Mouse (Mus musculus) liver, embryonic 14.5 days (tissue): Measurements from ENCODE around the gene Zbtb7b. TPM values are rescaled to one million over a fixed set of nuclear protein-coding genes. Genes with fewer than 3 reads are reported as not detected.
A peak's percentile ranks its signal among the peaks of the same experiment; 100 is the strongest.

Experiments used
- ATAC-seq: fragments of 200-750 bp; cut with Nextera tagmentation; 2 replicates; pipeline ENCODE4 v1.8.0; 2017; ENCODE audit warnings: moderate number of reproducible peaks, mild to moderate bottlenecking, moderate library complexity; ENCODE audit not compliant: insufficient read depth
- DNase-seq, 3 experiments: peaks; one replicate each; pipeline ENCODE4 v3.0.0-alpha.2; 2012 to 2013; ENCODE audit warnings: low read depth in 3 of 3, low spot score in 3 of 3
- H3K27ac ChIP-seq: fragments of 300-500 bp; sonication (generic); 2 replicates; pipeline ENCODE4 v1.5.1; 2014; ENCODE audit warnings: moderate library complexity, mild to moderate bottlenecking, control low read depth, inconsistent platforms
- H3K27me3 ChIP-seq: fragments of 300-500 bp; sonication (generic); 2 replicates; pipeline ENCODE4 v1.6.1; 2014; ENCODE audit warnings: mild to moderate bottlenecking, low read length, moderate library complexity; ENCODE audit not compliant: control insufficient read depth, insufficient read depth
- H3K36me3 ChIP-seq: fragments of 300-500 bp; sonication (generic); replicated peaks from 2 replicates; pipeline ENCODE4 v1.6.1; 2014; ENCODE audit warnings: low read depth; ENCODE audit not compliant: control insufficient read depth, insufficient read depth
- H3K4me1 ChIP-seq, 2 experiments: fragments of 200-500 bp in 1 of 2; fragments of 300-500 bp in 1 of 2; sonication (generic) in 1 of 2; replicated peaks; 2 replicates each; pipeline ENCODE4 v1.6.1; 2012 to 2014; ENCODE audit warnings: antibody characterized with exemption in 1 of 2, inconsistent platforms in 1 of 2, low read length in 1 of 2; ENCODE audit not compliant: control insufficient read depth in 2 of 2, insufficient read depth in 2 of 2
- H3K4me2 ChIP-seq: fragments of 300-500 bp; sonication (generic); 2 replicates; pipeline ENCODE4 v1.6.1; 2014; ENCODE audit warnings: low read depth, mild to moderate bottlenecking, control low read depth, moderate library complexity
- H3K4me3 ChIP-seq, 2 experiments: fragments of 200-500 bp in 1 of 2; fragments of 300-500 bp in 1 of 2; sonication (generic) in 1 of 2; 2 replicates each; pipeline ENCODE4 v1.5.1; 2012 to 2014; ENCODE audit warnings: low read depth in 2 of 2, low read length in 2 of 2, mild to moderate bottlenecking in 2 of 2, control low read depth in 1 of 2, inconsistent platforms in 1 of 2, moderate library complexity in 1 of 2; ENCODE audit not compliant: insufficient read depth in 1 of 2
- H3K9ac ChIP-seq: fragments of 300-500 bp; sonication (generic); replicated peaks from 2 replicates; pipeline ENCODE4 v1.6.1; 2014; ENCODE audit warnings: mild to moderate bottlenecking, control low read depth, moderate library complexity
- H3K9me3 ChIP-seq: fragments of 300-500 bp; sonication (generic); 2 replicates; pipeline ENCODE4 v1.6.1; 2016; ENCODE audit warnings: low read length, mixed read lengths; ENCODE audit not compliant: control insufficient read depth
- CTCF ChIP-seq: IDR thresholded peaks from 2 replicates; pipeline ENCODE4 v1.5.1; 2016; ENCODE audit warnings: antibody characterized with exemption, low read depth, control low read depth
- EP300 ChIP-seq: IDR thresholded peaks from 2 replicates; pipeline ENCODE4 v1.6.1; 2016; ENCODE audit warnings: antibody characterized with exemption, low read depth
- WGBS: fragments of 180-500 bp; shearing (Covaris S2); extraction: QIAGEN DNeasy Blood & Tissue Kit; methylation state at CpG from one replicate; pipeline ENCODE4 v1.1.7; 2014; ENCODE audit not compliant: insufficient replicate concordance; 5-methylcytosine and 5-hydroxymethylcytosine counted together
- polyA plus RNA-seq, 2 experiments: library from polyadenylated mRNA; depleted of rRNA in 1 of 2; stranded (reverse) in 1 of 2; unstranded in 1 of 2; fragments of >200 nt; fragmentation: Nextera tagmentation in 1 of 2; extraction: Ambion mirVana in 1 of 2; gene quantifications; 2 replicates each; pipeline versions ENCODE4 v1.2.1 to v1.2.3; 2012 to 2014

Zbtb7b gene
- polyA plus RNA-seq, 2 experiments = 0.95 to 6.9 TPM

DNA sequence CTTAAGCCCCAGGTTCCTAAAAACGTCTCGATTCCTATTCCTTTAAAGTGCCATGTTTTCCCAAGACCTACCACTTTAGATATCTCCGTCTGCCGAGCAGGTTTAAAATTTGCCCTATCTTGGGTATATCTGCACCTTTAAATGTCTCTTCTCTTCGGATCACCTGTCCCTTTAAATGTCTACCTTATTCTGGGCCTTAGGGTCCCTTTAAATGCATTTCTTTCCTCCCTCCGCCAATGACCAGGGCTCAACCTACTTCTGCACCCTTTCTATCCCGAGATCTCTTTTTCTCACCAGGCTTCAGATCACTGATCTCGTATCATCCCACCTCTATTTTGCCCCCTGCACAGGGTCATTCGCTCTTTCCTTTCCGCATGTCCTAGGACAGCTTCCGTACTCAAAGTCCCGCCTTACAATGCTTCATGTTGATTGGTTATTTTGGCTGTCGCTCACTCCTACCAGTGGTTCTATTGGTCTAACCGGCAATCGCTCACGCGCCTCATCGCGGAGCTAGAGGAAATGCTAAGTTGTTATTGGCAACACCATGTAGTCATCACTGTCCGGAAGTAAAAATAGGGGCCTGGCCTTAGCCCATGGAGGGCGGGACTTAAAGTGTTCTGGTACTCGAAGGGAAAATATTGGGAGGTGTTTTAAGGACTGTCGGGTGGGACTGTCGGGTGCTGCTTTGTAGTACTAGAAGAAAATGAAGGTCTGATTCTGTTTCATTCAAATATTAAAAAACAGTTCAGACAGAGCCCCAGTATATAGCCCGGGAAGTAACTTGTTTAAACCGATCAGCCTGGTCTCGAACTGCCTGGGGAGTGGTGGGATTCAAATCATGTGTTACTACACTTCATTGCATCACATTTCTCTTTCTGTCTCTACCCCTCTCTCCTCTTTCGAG is 17.2 kb upstream of the Zbtb7b start, which contains the start of gene Flad1:
Flad1 (minus strand) TSS at position 381 of the 904 bp plus-strand sequence.
- peak within 1 kb of the TSS; percentile 91 for H3K4me2 ChIP-seq
- H3K27ac ChIP-seq = peak within 1 kb of the TSS; percentile 31
- H3K36me3 ChIP-seq = peaks cover 28% of the 10 kb centered on the region
- peak; percentile 99 to 100 (median 99) for DNase-seq
- WGBS = 5% methylated on average over 28 of the region's 28 CpGs
- H3K9me3 ChIP-seq = no peaks in the 10 kb centered on the region
- peak within 1 kb of the TSS; percentile 76 for H3K9ac ChIP-seq
- peak; percentile 99 for ATAC-seq
- H3K27me3 ChIP-seq = no peaks in the 10 kb centered on the region
- TF ChIP-seq EP300 (peak; percentile 76; the same call in 1 of the 2 replicates), CTCF (no peak)
- H3K4me3 ChIP-seq = peak within 1 kb of the TSS; percentile 78 to 94
- H3K4me1 ChIP-seq = peaks cover 5 to 12% of the 10 kb centered on the region in 2 experiments

DNA sequence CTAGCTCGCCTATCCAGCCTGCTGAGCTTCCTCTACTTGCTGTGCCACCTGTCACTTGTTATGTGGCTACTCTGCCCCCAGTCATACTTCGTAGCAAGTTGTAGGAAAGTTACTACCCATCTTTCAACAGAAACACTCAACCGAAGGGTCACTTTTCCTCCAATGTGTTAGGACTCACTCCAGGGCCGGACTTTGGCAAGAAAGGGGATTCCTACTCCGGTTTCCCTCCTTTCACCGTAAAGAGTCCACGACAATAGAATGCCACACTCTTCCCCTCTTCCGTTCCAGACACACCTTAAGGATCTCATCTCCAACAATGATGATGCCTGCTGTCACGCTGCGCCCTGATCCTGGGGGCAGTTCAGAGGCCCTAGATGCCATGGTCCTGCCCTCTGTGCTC is 16.3 kb upstream of the Zbtb7b start:
- ATAC-seq = no peak
- WGBS = 63% methylated on average over 10 of the region's 10 CpGs

DNA sequence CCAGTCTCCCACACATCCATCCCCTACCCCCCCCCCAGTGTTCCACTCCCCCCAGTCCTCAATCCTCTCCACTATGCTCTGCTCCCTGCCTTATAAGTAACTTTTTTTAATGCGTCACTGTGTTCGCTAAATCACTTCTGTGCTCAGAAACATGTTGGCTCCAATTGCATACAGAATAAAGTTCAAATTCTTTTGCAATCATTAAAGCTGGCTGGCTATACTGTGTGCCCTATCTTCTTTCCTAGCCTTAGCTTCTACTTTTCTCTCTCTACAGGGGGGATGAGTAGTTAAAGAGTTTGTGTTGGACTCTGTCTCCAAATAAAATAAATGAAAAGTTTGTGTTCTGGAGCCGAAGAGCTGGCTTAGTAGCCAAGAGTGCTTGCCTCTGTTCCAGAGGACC is 15.1 kb upstream of the Zbtb7b start:
- Histone ChIP-seq H3K4me2 (no peak overlapping the region), H3K9ac (no peak overlapping the region), H3K4me1 (peaks cover 4 to 6% of the 10 kb centered on the region in 2 experiments), H3K27me3 (no peaks in the 10 kb centered on the region), H3K9me3 (no peaks in the 10 kb centered on the region), H3K4me3 (no peak overlapping the region), H3K27ac (no peak overlapping the region), H3K36me3 (peaks cover 11% of the 10 kb centered on the region)
- no peak for TF ChIP-seq EP300
- no peak for TF ChIP-seq CTCF
- 78% methylated on average over 3 of the region's 3 CpGs for WGBS
- DNase-seq (no peak), ATAC-seq (no peak)

More for the DNA sequence above, 16.3 kb upstream of the Zbtb7b start:
- no peak for DNase-seq
- no peaks in the 10 kb centered on the region for H3K27me3 ChIP-seq
- no peak for TF ChIP-seq EP300
- peak overlapping the region; percentile 76 for H3K9ac ChIP-seq
- no peaks in the 10 kb centered on the region for H3K9me3 ChIP-seq
- peak overlapping the region; percentile 78 to 94 for H3K4me3 ChIP-seq
- peaks cover 21% of the 10 kb centered on the region for H3K36me3 ChIP-seq
- peak overlapping the region; percentile 91 for H3K4me2 ChIP-seq
- 0 out of 2 replicates have a peak overlapping the region, but pooled peaks have one; percentile 20 for H3K27ac ChIP-seq
- H3K4me1 ChIP-seq = peaks cover 4 to 6% of the 10 kb centered on the region in 2 experiments

DNA sequence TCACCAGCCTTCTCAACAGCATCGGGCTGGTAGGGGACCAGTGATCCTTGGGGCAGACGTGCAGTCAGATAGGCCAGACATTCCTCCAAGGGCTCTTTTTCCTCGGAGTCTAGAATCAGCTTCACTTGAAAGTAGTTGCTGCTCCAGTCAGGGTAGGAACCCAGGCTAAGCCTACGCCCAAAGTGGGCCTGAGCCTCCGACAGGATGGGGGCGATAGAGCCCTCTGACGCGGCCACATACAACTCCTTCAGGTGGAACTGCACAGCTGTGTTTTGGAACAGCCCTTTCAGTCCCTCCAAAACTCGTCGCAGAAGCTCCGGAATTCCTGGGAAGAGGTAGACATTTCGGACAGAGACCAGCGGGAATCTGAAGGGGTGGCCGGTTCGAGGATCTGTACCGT is 13.9 kb upstream of the Zbtb7b start:
- no peak for TF ChIP-seq CTCF
- no peak for TF ChIP-seq EP300

DNA sequence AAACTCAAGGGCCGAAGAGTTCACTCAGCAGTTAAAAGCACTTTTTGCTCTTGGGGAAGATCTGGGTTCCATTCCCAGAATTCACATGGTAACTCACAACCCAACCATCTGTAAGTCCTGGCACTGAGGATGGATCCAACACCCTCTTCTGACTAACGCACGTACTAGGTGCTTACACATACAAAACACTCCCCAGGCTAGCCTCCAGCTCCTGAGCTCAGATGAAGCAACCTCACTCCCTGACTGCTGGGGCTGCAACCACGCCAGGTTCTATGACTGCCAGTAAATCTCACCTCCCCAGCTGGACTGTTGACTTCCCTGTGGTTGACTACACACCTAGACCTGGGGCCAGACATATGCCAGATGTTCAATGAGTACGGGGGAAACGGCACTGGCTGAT is 12.3 kb upstream of the Zbtb7b start:
- TF ChIP-seq CTCF = no peak
- TF ChIP-seq EP300 = no peak
- H3K27me3 ChIP-seq = no peaks in the 10 kb centered on the region
- no peak overlapping the region for H3K9ac ChIP-seq
- 0 out of 2 replicates have a peak, but pooled peaks cover 2% of the 10 kb centered on the region for H3K36me3 ChIP-seq
- H3K4me2 ChIP-seq = no peak overlapping the region
- 84% methylated on average over 6 of the region's 6 CpGs for WGBS
- peaks cover 4 to 5% of the 10 kb centered on the region in 2 experiments for H3K4me1 ChIP-seq
- no peak overlapping the region for H3K4me3 ChIP-seq
- no peak for ATAC-seq
- no peak overlapping the region for H3K27ac ChIP-seq
- H3K9me3 ChIP-seq = no peaks in the 10 kb centered on the region
- DNase-seq = no peak

More for the DNA sequence above, 13.9 kb upstream of the Zbtb7b start:
- H3K9me3 ChIP-seq = no peaks in the 10 kb centered on the region
- H3K4me3 ChIP-seq = no peak overlapping the region
- no peaks in the 10 kb centered on the region for H3K27me3 ChIP-seq
- H3K4me2 ChIP-seq = no peak overlapping the region
- 75% methylated on average over 16 of the region's 16 CpGs for WGBS
- H3K36me3 ChIP-seq = peaks cover 2% of the 10 kb centered on the region; the same call in 1 of the 2 replicates
- DNase-seq (no peak), ATAC-seq (no peak)
- peaks cover 4 to 6% of the 10 kb centered on the region in 2 experiments for H3K4me1 ChIP-seq
- no peak overlapping the region for H3K27ac ChIP-seq
- H3K9ac ChIP-seq = no peak overlapping the region
